Mouse (Mus musculus): ENCODE measurements at regions not wholly inside any gene's neighbourhood (a gene's known extent, or its start where the extent isn't known, plus 50 kb on each side); places are given as distances from the start of the nearest gene placed in this dataset.
"Not testable (repeated sequence)": the region's sequence is repeated elsewhere in the genome, so short reads cannot be mapped to it uniquely, and the experiment has no call there.

DNA sequence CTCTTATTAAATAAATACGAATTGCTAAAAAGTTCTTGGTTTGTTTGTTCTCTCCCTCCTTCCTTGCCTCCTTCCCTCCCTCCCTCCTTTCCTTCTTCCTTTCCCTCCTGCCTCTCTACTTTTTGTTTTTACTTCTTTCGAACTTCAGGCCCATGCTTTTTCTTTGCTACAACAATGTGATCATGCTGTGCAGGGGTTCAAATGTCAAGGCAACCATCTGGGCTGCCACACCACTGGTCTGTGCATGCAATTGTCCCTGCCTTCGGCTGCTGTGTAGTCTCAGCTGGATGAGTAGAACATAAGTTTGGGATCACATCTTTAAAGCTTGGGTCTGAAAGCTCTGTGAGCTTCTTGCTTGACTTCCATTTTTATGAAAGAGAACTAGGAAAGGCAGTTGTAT is 189.1 kb upstream of the P2ry1 start:
- Histone ChIP-seq H3K4me1 (no peaks in the 10 kb centered on the region), H3K27me3 (no peaks in the 10 kb centered on the region), H3K27ac (replicated peaks) (no peak overlapping the region), H3K4me2 (replicated peaks) (no peak overlapping the region), H3K4me3 (no peak overlapping the region), H3K36me3 (no peaks in the 10 kb centered on the region), H3K9ac (replicated peaks) (no peak overlapping the region), H3K9me3 (no peaks in the 10 kb centered on the region)
- no peak for ATAC-seq (ENCODE audit: low FRiP score, low read depth)
- 39% methylated on average over 3 of the region's 3 CpGs for WGBS

DNA sequence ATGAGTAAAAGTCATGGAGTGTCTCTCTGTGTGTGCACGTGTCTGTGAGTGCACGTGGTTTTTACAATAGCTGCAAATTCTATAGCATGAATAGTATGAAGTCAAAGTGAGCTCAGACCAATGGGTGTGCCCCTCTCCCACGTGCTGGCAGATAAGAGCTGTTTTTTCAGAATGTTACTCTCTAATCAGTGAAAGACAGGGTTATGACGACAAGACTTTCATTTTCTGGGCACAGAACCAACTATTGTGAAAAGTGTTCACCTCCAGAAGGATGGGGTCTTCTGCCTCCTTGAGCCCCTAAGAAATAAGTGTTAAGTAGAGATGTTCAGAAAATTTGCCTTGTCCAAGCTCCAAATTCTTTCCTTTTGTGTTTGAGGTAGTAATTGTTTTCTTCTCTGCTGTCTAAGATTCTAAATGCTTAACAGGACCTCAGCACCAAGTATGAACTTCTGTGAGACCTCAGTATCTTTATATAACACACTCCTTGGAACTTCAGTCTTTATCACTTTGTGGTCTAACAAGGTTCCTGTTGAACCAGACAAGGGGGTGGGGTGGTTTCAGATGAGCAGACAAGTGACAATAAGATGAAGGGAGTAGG is 182.8 kb upstream of the P2ry1 start:
- no peak overlapping the region for H3K9ac ChIP-seq (replicated peaks)
- no peaks in the 10 kb centered on the region for H3K27me3 ChIP-seq
- no peak overlapping the region for H3K4me2 ChIP-seq (replicated peaks)
- WGBS = 83% methylated on average over 4 of the region's 4 CpGs
- H3K27ac ChIP-seq (replicated peaks) = no peak overlapping the region
- ATAC-seq (ENCODE audit: low FRiP score, low read depth) = no peak
- no peaks in the 10 kb centered on the region for H3K9me3 ChIP-seq
- H3K4me1 ChIP-seq = no peaks in the 10 kb centered on the region
- no peak overlapping the region for H3K4me3 ChIP-seq
- no peaks in the 10 kb centered on the region for H3K36me3 ChIP-seq

GRCm38 (mm10) chr3:60821463-60821862 is 181.1 kb upstream of the P2ry1 start:
- Histone ChIP-seq H3K9me3 (no peaks in the 10 kb centered on the region), H3K4me3 (no peak overlapping the region), H3K4me1 (no peaks in the 10 kb centered on the region), H3K9ac (replicated peaks) (no peak overlapping the region), H3K27me3 (no peaks in the 10 kb centered on the region), H3K4me2 (replicated peaks) (no peak overlapping the region), H3K36me3 (no peaks in the 10 kb centered on the region), H3K27ac (replicated peaks) (no peak overlapping the region)
- ATAC-seq (ENCODE audit: low FRiP score, low read depth) = no peak

GRCm38 (mm10) chr3:60826759-60827158 is 175.8 kb upstream of the P2ry1 start:
- no peaks in the 10 kb centered on the region for H3K4me1 ChIP-seq
- no peak overlapping the region for H3K27ac ChIP-seq (replicated peaks)
- H3K27me3 ChIP-seq = no peaks in the 10 kb centered on the region
- no peaks in the 10 kb centered on the region for H3K9me3 ChIP-seq
- no peak overlapping the region for H3K4me2 ChIP-seq (replicated peaks)
- H3K9ac ChIP-seq (replicated peaks) = no peak overlapping the region
- H3K4me3 ChIP-seq = no peak overlapping the region
- ATAC-seq (ENCODE audit: low FRiP score, low read depth) = no peak
- no peaks in the 10 kb centered on the region for H3K36me3 ChIP-seq
- WGBS = 86% methylated on average over 4 of the region's 4 CpGs

GRCm38 (mm10) chr3:60832385-60832784 is 170.2 kb upstream of the P2ry1 start:
- no peak for ATAC-seq (ENCODE audit: low FRiP score, low read depth)
- Histone ChIP-seq H3K27ac (replicated peaks) (no peak overlapping the region), H3K4me1 (no peaks in the 10 kb centered on the region), H3K36me3 (no peaks in the 10 kb centered on the region), H3K27me3 (no peaks in the 10 kb centered on the region), H3K4me3 (no peak overlapping the region), H3K4me2 (replicated peaks) (no peak overlapping the region), H3K9me3 (no peaks in the 10 kb centered on the region), H3K9ac (replicated peaks) (no peak overlapping the region)
- WGBS = 85% methylated on average over 4 of the region's 4 CpGs

DNA sequence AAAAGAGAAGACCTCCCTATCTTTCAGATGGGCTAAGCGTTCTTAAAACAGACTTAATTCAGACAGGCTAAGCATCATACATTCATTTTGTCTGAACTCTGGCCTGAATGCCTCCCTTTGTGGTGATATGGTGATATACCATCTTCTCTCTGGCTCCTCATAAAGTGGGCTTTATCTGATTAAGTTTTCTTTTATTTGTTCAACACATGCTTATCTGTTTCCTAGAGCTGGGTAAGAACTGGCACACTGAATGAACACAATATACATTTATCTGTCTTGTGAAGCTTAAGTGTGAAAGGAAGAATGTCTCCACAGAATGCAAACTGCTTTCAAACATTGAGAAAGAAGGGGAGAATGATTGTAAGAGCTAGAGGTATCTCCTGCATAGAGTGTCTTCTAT is 160.7 kb upstream of the P2ry1 start:
- H3K9me3 ChIP-seq = no peaks in the 10 kb centered on the region
- no peak overlapping the region for H3K4me3 ChIP-seq
- H3K36me3 ChIP-seq = no peaks in the 10 kb centered on the region
- no peak overlapping the region for H3K9ac ChIP-seq (replicated peaks)
- H3K27me3 ChIP-seq = no peaks in the 10 kb centered on the region
- H3K4me1 ChIP-seq = no peaks in the 10 kb centered on the region
- no peak overlapping the region for H3K27ac ChIP-seq (replicated peaks)
- no peak for ATAC-seq (ENCODE audit: low FRiP score, low read depth)
- 90% methylated on average over 1 of the region's 1 CpGs for WGBS
- H3K4me2 ChIP-seq (replicated peaks) = no peak overlapping the region

DNA sequence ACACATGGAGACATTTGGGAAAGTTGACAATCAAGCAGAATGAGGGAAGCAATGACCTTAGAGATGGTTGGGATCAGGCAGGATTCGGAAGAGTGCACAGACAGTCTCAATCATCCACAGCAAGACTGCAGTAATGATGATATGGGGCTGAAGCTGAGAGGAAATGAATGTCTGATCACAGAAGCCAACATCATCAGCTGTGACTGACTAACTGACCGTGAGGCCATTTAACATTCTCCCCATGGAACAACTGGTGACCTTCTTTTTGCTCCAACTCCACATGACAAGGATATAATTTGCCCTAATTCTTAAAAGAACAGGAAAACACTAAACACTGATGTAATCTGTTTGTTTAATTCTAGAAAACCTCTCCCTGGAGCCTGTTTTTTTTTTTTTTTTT is 157.3 kb upstream of the P2ry1 start:
- ATAC-seq (ENCODE audit: low FRiP score, low read depth) = no peak
- no peaks in the 10 kb centered on the region for H3K4me1 ChIP-seq
- no peak overlapping the region for H3K9ac ChIP-seq (replicated peaks)
- H3K4me2 ChIP-seq (replicated peaks) = no peak overlapping the region
- H3K36me3 ChIP-seq = no peaks in the 10 kb centered on the region
- H3K9me3 ChIP-seq = no peaks in the 10 kb centered on the region
- no peak overlapping the region for H3K4me3 ChIP-seq
- WGBS = 79% methylated on average over 2 of the region's 2 CpGs
- no peak overlapping the region for H3K27ac ChIP-seq (replicated peaks)
- no peaks in the 10 kb centered on the region for H3K27me3 ChIP-seq

DNA sequence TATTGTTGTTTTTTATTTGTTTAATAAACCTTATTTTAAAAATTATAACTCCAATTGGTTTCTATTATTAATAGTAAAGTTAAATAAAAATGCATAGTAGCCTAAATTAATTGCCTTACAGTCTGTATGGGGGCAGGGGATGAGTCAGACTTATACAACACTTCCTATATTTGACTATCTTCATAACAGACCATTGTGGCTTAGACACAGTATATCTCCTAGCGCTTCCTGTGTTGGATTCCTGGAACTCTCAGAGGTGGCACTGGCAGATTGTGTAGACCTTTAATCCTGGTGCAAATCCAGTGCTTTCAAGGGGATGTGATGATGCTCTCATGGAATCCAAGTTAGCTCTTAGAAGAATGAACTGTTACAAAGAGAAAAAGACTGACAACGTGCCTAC is 154.2 kb upstream of the P2ry1 start:
- Histone ChIP-seq H3K36me3 (no peaks in the 10 kb centered on the region), H3K4me1 (no peaks in the 10 kb centered on the region), H3K4me3 (no peak overlapping the region), H3K9ac (replicated peaks) (no peak overlapping the region), H3K9me3 (no peaks in the 10 kb centered on the region), H3K4me2 (replicated peaks) (no peak overlapping the region), H3K27ac (replicated peaks) (no peak overlapping the region), H3K27me3 (no peaks in the 10 kb centered on the region)
- no peak for ATAC-seq (ENCODE audit: low FRiP score, low read depth)
- 87% methylated on average over 2 of the region's 2 CpGs for WGBS

GRCm38 (mm10) chr3:60853773-60854172 is 148.8 kb upstream of the P2ry1 start:
- no peak overlapping the region for H3K4me3 ChIP-seq
- H3K9me3 ChIP-seq = no peaks in the 10 kb centered on the region
- H3K36me3 ChIP-seq = no peaks in the 10 kb centered on the region
- no peak overlapping the region for H3K27ac ChIP-seq (replicated peaks)
- no peaks in the 10 kb centered on the region for H3K27me3 ChIP-seq
- no peaks in the 10 kb centered on the region for H3K4me1 ChIP-seq
- no peak for ATAC-seq (ENCODE audit: low FRiP score, low read depth)
- no peak overlapping the region for H3K9ac ChIP-seq (replicated peaks)
- no peak overlapping the region for H3K4me2 ChIP-seq (replicated peaks)
- 52% methylated on average over 5 of the region's 5 CpGs for WGBS

- H3K9me3 ChIP-seq = no peaks in the 10 kb centered on the region
- H3K4me2 ChIP-seq (replicated peaks) = no peak overlapping the region
- H3K9ac ChIP-seq (replicated peaks) = no peak overlapping the region
- no peaks in the 10 kb centered on the region for H3K4me1 ChIP-seq
- 51% methylated on average over 2 of the region's 2 CpGs for WGBS
- no peak for ATAC-seq (ENCODE audit: low FRiP score, low read depth)
- no peaks in the 10 kb centered on the region for H3K36me3 ChIP-seq
- H3K27me3 ChIP-seq = no peaks in the 10 kb centered on the region
- H3K4me3 ChIP-seq = no peak overlapping the region
- H3K27ac ChIP-seq (replicated peaks) = no peak overlapping the region
These were observed 146.9 kb upstream of the P2ry1 start for GRCm38 (mm10) chr3:60855734-60856133.

- 87% methylated on average over 5 of the region's 5 CpGs for WGBS
- H3K4me3 ChIP-seq = no peak overlapping the region
- H3K9me3 ChIP-seq = no peaks in the 10 kb centered on the region
- H3K4me1 ChIP-seq = no peaks in the 10 kb centered on the region
- ATAC-seq (ENCODE audit: low FRiP score, low read depth) = no peak
- H3K27me3 ChIP-seq = no peaks in the 10 kb centered on the region
- H3K36me3 ChIP-seq = no peaks in the 10 kb centered on the region
- no peak overlapping the region for H3K4me2 ChIP-seq (replicated peaks)
- no peak overlapping the region for H3K9ac ChIP-seq (replicated peaks)
- H3K27ac ChIP-seq (replicated peaks) = no peak overlapping the region
These were observed 144.0 kb upstream of the P2ry1 start for GRCm38 (mm10) chr3:60858474-60859118.

GRCm38 (mm10) chr3:60859119-60859515 is 143.5 kb upstream of the P2ry1 start:
- no peak overlapping the region for H3K9ac ChIP-seq (replicated peaks)
- no peaks in the 10 kb centered on the region for H3K27me3 ChIP-seq
- H3K4me1 ChIP-seq = no peaks in the 10 kb centered on the region
- no peak overlapping the region for H3K4me3 ChIP-seq
- 80% methylated on average over 3 of the region's 3 CpGs for WGBS
- H3K9me3 ChIP-seq = no peaks in the 10 kb centered on the region
- H3K4me2 ChIP-seq (replicated peaks) = no peak overlapping the region
- H3K36me3 ChIP-seq = no peaks in the 10 kb centered on the region
- no peak for ATAC-seq (ENCODE audit: low FRiP score, low read depth)
- H3K27ac ChIP-seq (replicated peaks) = no peak overlapping the region

- not testable (repeated sequence) for H3K27ac ChIP-seq (replicated peaks); H3K9ac ChIP-seq (replicated peaks); H3K27me3 ChIP-seq; H3K36me3 ChIP-seq; H3K9me3 ChIP-seq; H3K4me3 ChIP-seq; H3K4me2 ChIP-seq (replicated peaks); ATAC-seq (ENCODE audit: low FRiP score, low read depth); H3K4me1 ChIP-seq
- WGBS = 94% methylated on average over 11 of the region's 11 CpGs
These were observed 125.7 kb upstream of the P2ry1 start for GRCm38 (mm10) chr3:60876858-60877257.

Measured in midbrain, embryonic 12.5 days (tissue).